ENCODE assay signal across 16 mouse cellular contexts in the genomic region with DNA sequence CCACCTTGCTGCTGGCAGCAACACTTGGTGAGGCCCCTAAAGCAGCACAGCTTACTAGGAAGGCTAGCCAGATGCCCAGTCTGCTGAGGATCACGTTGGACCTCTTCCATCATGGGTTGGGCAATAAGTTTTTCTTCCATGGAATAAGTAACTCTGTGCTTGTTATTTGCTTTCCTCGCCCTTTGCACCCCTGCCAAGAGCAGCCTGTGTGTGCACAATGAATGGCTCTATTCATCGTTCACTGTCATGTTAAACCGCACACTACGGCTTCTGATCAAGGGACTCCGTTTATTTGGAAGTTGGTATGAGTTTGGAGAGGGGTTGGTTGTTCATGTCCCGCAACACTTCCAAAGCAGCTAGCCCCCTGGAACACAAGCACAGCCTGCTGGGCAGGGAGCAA. TPM values are rescaled to one million over a fixed set of nuclear protein-coding genes. Genes with fewer than 3 reads are reported as not detected.
DNase-seq lines count a peak whose midpoint lies in the region; ATAC-seq lines count a peak whose summit lies in the region.
"Had no signal": no experiment of that assay in that cellular context is flagged by ENCODE, and none has a peak within 500 bp of the region (broad histone marks: within the 10 kb centered on the region; RNA-seq: fewer than 3 reads in every experiment).

No protein-coding gene starts in this region.

- no peak for DNase-seq in embryonic facial prominence, embryonic 10.5 days (ENCODE audit: low spot score)
- peak; percentile 57 for DNase-seq in 3134 (ENCODE audit: extremely low read depth, insufficient read length, low spot score)
- peak; percentile 57 for DNase-seq in intestine, embryonic 14.5 days (ENCODE audit: low spot score)
- peak; percentile 45 for DNase-seq in lung, postnatal 14 days
- DNase-seq in layer of hippocampus, adult 11-12 months (ENCODE audit: low spot score): no peak
- no peak for DNase-seq in layer of hippocampus, postnatal 36 days
- DNase-seq: cerebellum, adult 11 months; right cerebral cortex, postnatal 4 days had no signal

- H3K4me3 ChIP-seq in embryonic facial prominence, embryonic 13.5 days: no peak overlapping the region
- no peak overlapping the region for H3K4me3 ChIP-seq in embryonic facial prominence, embryonic 10.5 days
- H3K4me3 ChIP-seq in intestine, embryonic 14.5 days (ENCODE audit: low read depth, low read length): no peak overlapping the region
- H3K4me3 ChIP-seq: heart, embryonic 13.5 days; hindbrain, embryonic 12.5 days; kidney, embryonic 15.5 days had no signal

- H3K27me3 ChIP-seq in embryonic facial prominence, embryonic 13.5 days: no peaks in the 10 kb centered on the region
- no peaks in the 10 kb centered on the region for H3K27me3 ChIP-seq in embryonic facial prominence, embryonic 10.5 days (replicated peaks; ENCODE audit: low read depth, poor library complexity, severe bottlenecking)
- H3K27me3 ChIP-seq in intestine, embryonic 14.5 days (replicated peaks; ENCODE audit: control insufficient read depth, insufficient read depth, low read length): no peaks in the 10 kb centered on the region
- H3K27me3 ChIP-seq: heart, embryonic 13.5 days; hindbrain, embryonic 12.5 days; kidney, embryonic 15.5 days had no signal

- no peaks in the 10 kb centered on the region for H3K9me3 ChIP-seq in embryonic facial prominence, embryonic 13.5 days
- no peaks in the 10 kb centered on the region for H3K9me3 ChIP-seq in embryonic facial prominence, embryonic 10.5 days
- no peaks in the 10 kb centered on the region for H3K9me3 ChIP-seq in intestine, embryonic 14.5 days (ENCODE audit: control insufficient read depth, low read length)
- H3K9me3 ChIP-seq: heart, embryonic 13.5 days; hindbrain, embryonic 12.5 days; kidney, embryonic 15.5 days had no signal

- no peak overlapping the region for H3K9ac ChIP-seq in embryonic facial prominence, embryonic 13.5 days
- no peak overlapping the region for H3K9ac ChIP-seq in intestine, embryonic 14.5 days (ENCODE audit: low read length)
- H3K9ac ChIP-seq: heart, embryonic 13.5 days; hindbrain, embryonic 12.5 days; kidney, embryonic 15.5 days had no signal

- WGBS in embryonic facial prominence, embryonic 13.5 days: 47% methylated on average over 7 of the region's 7 CpGs
- WGBS in embryonic facial prominence, embryonic 10.5 days: 52% methylated on average over 7 of the region's 7 CpGs
- 57% methylated on average over 7 of the region's 7 CpGs for WGBS in intestine, embryonic 14.5 days

- H3K27ac ChIP-seq in embryonic facial prominence, embryonic 13.5 days: peak overlapping the region; percentile 48; the same call in 1 of the 2 replicates
- H3K27ac ChIP-seq in embryonic facial prominence, embryonic 10.5 days (replicated peaks): no peak overlapping the region
- H3K27ac ChIP-seq in intestine, embryonic 14.5 days (ENCODE audit: low read depth): peak overlapping the region; percentile 52; the same call in 1 of the 2 replicates
- H3K27ac ChIP-seq: heart, embryonic 13.5 days; hindbrain, embryonic 12.5 days; kidney, embryonic 15.5 days had no signal

- H3K4me1 ChIP-seq in embryonic facial prominence, embryonic 13.5 days: peaks cover 30% of the 10 kb centered on the region
- H3K4me1 ChIP-seq in embryonic facial prominence, embryonic 10.5 days: peaks cover 38% of the 10 kb centered on the region
- peaks cover 9% of the 10 kb centered on the region; the same call in 1 of the 2 replicates for H3K4me1 ChIP-seq in intestine, embryonic 14.5 days (replicated peaks; ENCODE audit: control insufficient read depth, insufficient read depth, low read length)

- no peak for ATAC-seq in embryonic facial prominence, embryonic 13.5 days (ENCODE audit: insufficient number of reproducible peaks, insufficient read depth, low FRiP score, low TSS enrichment, low read depth)
- ATAC-seq in intestine, embryonic 14.5 days (replicated peaks; ENCODE audit: low FRiP score, low TSS enrichment, low read depth): no peak
- ATAC-seq in granulocyte monocyte progenitor cell, adult 5-6 weeks (replicated peaks; ENCODE audit: poor library complexity, severe bottlenecking): no peak

- H3K4me2 ChIP-seq in embryonic facial prominence, embryonic 13.5 days: no peak overlapping the region
- no peak overlapping the region for H3K4me2 ChIP-seq in intestine, embryonic 14.5 days (ENCODE audit: low read length)
- H3K4me2 ChIP-seq: heart, embryonic 13.5 days; hindbrain, embryonic 12.5 days; kidney, embryonic 15.5 days had no signal

- H3K36me3 ChIP-seq in embryonic facial prominence, embryonic 13.5 days: no peaks in the 10 kb centered on the region
- H3K36me3 ChIP-seq in embryonic facial prominence, embryonic 10.5 days (replicated peaks): no peaks in the 10 kb centered on the region
- H3K36me3 ChIP-seq in intestine, embryonic 14.5 days (ENCODE audit: control insufficient read depth, insufficient read depth, low read length): no peaks in the 10 kb centered on the region
- H3K36me3 ChIP-seq: heart, embryonic 13.5 days; hindbrain, embryonic 12.5 days; kidney, embryonic 15.5 days had no signal

RNA-seq across cellular contexts. Expression of a gene that starts 1.7 kb away (rescaled TPM):
- polyA plus RNA-seq in embryonic facial prominence, embryonic 13.5 days (2015; fragmentation: Nextera tagmentation; extraction: Ambion mirVana): 43.3 and 44.7 TPM in 2 replicates
- 27.5 and 28.2 TPM in 2 replicates for polyA plus RNA-seq in embryonic facial prominence, embryonic 10.5 days (2016; fragmentation: Nextera tagmentation; extraction: Ambion mirVana)
- polyA plus RNA-seq in intestine, embryonic 14.5 days (2014; fragmentation: Nextera tagmentation; extraction: Ambion mirVana): 182 and 192 TPM in 2 replicates
- total RNA-seq in granulocyte monocyte progenitor cell, adult 5-6 weeks (2014; fragmentation: Nextera tagmentation): 14.0 TPM in 2 replicates
- 3.2 and 3.7 TPM in 2 replicates for total RNA-seq in granulocyte monocyte progenitor cell, adult 5-6 weeks (2017)
- 10 to 100 TPM; 63.5 to 67.3 TPM for total RNA-seq in layer of hippocampus, postnatal 36 days (2021)

RNA-seq across cellular contexts. Expression of a gene that starts 1.8 kb away (rescaled TPM):
- 0.17 TPM in 1 of 2 replicates, not detected in the other for polyA plus RNA-seq in embryonic facial prominence, embryonic 13.5 days (2015; fragmentation: Nextera tagmentation; extraction: Ambion mirVana)
- polyA plus RNA-seq in embryonic facial prominence, embryonic 10.5 days (2016; fragmentation: Nextera tagmentation; extraction: Ambion mirVana): 0.36 and 0.44 TPM in 2 replicates
- 0.36 and 0.70 TPM in 2 replicates for polyA plus RNA-seq in intestine, embryonic 14.5 days (2014; fragmentation: Nextera tagmentation; extraction: Ambion mirVana)
- not detected in 2 replicates for total RNA-seq in granulocyte monocyte progenitor cell, adult 5-6 weeks (2014; fragmentation: Nextera tagmentation)
- not detected in 2 replicates for total RNA-seq in granulocyte monocyte progenitor cell, adult 5-6 weeks (2017)
- 100 to 1,000 TPM; 495 to 539 TPM for total RNA-seq in layer of hippocampus, postnatal 36 days (2021)

RNA-seq across cellular contexts. Expression of a gene that starts 37.6 kb away (rescaled TPM):
- not detected in 2 replicates for polyA plus RNA-seq in embryonic facial prominence, embryonic 13.5 days (2015; fragmentation: Nextera tagmentation; extraction: Ambion mirVana)
- 0.02 TPM in 1 of 2 replicates, not detected in the other for polyA plus RNA-seq in embryonic facial prominence, embryonic 10.5 days (2016; fragmentation: Nextera tagmentation; extraction: Ambion mirVana)
- 0.07 TPM in 1 of 2 replicates, not detected in the other for polyA plus RNA-seq in intestine, embryonic 14.5 days (2014; fragmentation: Nextera tagmentation; extraction: Ambion mirVana)
- total RNA-seq in granulocyte monocyte progenitor cell, adult 5-6 weeks (2014; fragmentation: Nextera tagmentation): 3.4 TPM in 1 of 2 replicates, not detected in the other
- 2.1 and 3.2 TPM in 2 replicates for total RNA-seq in granulocyte monocyte progenitor cell, adult 5-6 weeks (2017)
- total RNA-seq in layer of hippocampus, postnatal 36 days (2021): under 1 TPM in 1 of 2 experiments, not detected in 1; 0.05 TPM
- total RNA-seq: gastrocnemius, adult 8-10 months had no signal
- polyA plus RNA-seq: forebrain, embryonic 11.5 days; heart, embryonic 13.5 days; hindbrain, embryonic 12.5 days had no signal

RNA-seq across cellular contexts. Expression of a gene that starts 45.6 kb away (rescaled TPM):
- polyA plus RNA-seq in embryonic facial prominence, embryonic 13.5 days (2015; fragmentation: Nextera tagmentation; extraction: Ambion mirVana): 3.3 and 3.7 TPM in 2 replicates
- 1.2 and 1.9 TPM in 2 replicates for polyA plus RNA-seq in embryonic facial prominence, embryonic 10.5 days (2016; fragmentation: Nextera tagmentation; extraction: Ambion mirVana)
- polyA plus RNA-seq in intestine, embryonic 14.5 days (2014; fragmentation: Nextera tagmentation; extraction: Ambion mirVana): 1.9 and 2.7 TPM in 2 replicates
- total RNA-seq in granulocyte monocyte progenitor cell, adult 5-6 weeks (2014; fragmentation: Nextera tagmentation): not detected in 2 replicates
- not detected in 2 replicates for total RNA-seq in granulocyte monocyte progenitor cell, adult 5-6 weeks (2017)
- total RNA-seq in layer of hippocampus, postnatal 36 days (2021): 100 to 1,000 TPM; 130 to 131 TPM
- polyA plus RNA-seq: macrophage had no signal

Comparison
In these comparisons a context has a peak if more than half of its experiments do, and no peak if none do; other contexts are left out.
1. DNase-seq: peak in 3134 (single experiment), intestine, embryonic 14.5 days (single experiment) and lung, postnatal 14 days (single experiment); none in embryonic facial prominence, embryonic 10.5 days (single experiment), layer of hippocampus, adult 11-12 months (single experiment) and layer of hippocampus, postnatal 36 days (0 of 2).